Mouse (Mus musculus) olfactory bulb, adult 2 months (tissue): ENCODE measurements around the gene Esr2.

Experiments
- CTCF ChIP-seq: fragments of 200-500 bp; IDR thresholded peaks from 2 replicates; pipeline ENCODE4 v1.5.1; 2012; ENCODE audit warnings: low read depth, mild to moderate bottlenecking, low read length, moderate library complexity; ENCODE audit not compliant: insufficient read depth
- POLR2A ChIP-seq: fragments of 200-500 bp; IDR thresholded peaks from 2 replicates; pipeline ENCODE4 v1.6.1; 2012; ENCODE audit warnings: mild to moderate bottlenecking, low read depth, low read length, moderate library complexity; ENCODE audit not compliant: insufficient read depth

DNA sequence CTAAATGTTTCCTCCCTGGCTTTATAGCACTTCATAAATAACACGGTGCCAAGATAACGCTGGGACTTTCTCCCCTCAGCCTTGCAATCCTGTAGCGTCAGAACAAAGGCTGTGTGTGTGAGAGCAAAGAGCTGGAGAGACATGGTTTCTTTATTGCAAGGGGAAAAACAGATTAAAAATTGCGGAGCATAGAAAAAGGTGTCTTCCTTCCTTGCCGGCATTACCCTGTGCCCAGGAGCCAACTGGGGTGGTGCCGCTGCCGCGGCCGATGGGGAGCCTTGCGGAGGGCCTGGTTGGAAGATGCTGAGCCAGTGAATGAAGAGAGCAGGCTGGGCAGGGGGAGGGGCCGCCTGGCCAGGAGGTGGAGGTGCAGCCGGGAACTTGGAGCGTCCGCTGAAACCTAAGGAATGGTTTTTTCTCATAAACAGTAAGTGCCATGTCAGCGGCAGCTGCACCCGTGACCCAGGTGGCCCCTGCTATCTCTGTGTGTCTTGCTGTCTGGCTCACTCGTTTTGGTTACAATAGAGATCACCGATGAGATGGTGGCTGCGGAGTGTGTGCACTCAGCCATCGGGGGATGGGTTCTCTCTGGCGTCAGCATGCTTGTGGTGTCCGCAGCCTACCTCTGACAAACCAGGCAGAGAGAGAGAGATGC is 95.4 kb downstream of the Esr2 start:
- TF ChIP-seq POLR2A (no peak), CTCF (no peak)
